Mouse (Mus musculus) left cerebral cortex, postnatal 14 days (tissue): ENCODE measurements around the gene Phactr1. TPM values are rescaled to one million over a fixed set of nuclear protein-coding genes. Genes with fewer than 3 reads are reported as not detected.

ENCODE experiments used
- DNase-seq, 2 experiments: peaks; one replicate each; pipeline ENCODE4 v3.0.0; 2021 to 2022; ENCODE audit warnings: low spot score in 2 of 2, mixed read lengths in 1 of 2
- intact Hi-C: fragments of 180-260 bp; cut with DNase I; formaldehyde crosslinking; loops from one replicate; pipeline ENCODE4 v1.15.1; 2025
- total RNA-seq, 2 experiments: library from RNA; stranded (reverse); gene quantifications; 2 replicates each; pipeline ENCODE4 v1.2.3; 2021

The Phactr1 gene
- total RNA-seq, 2 experiments from 2014 or later = 449 to 512 TPM

DNA sequence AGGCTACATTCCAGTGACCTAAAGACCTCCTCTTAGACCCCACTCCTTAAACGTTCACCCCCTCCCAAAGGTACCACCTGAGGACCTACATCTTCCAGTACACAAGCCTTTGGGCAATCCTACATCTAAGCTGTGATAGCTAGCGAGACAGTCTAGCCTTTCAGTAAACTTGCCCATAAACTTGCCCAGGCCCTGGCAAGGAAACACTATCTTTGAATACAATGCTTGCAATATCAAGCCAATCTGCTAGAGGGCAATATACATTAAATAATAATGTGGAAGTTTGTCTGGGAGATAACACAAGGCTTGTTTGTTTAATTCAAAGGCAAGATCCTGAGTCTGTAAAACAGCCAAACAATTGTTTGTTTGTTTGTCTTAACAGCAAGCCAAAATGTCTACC lies 155.0 kb downstream of the Phactr1 start:
- no peak for DNase-seq
- intact Hi-C loops = loop anchor here (5.0 kb wide), 1 partner anchor 257 kb away; no protein-coding TSS in a partner anchor

DNA sequence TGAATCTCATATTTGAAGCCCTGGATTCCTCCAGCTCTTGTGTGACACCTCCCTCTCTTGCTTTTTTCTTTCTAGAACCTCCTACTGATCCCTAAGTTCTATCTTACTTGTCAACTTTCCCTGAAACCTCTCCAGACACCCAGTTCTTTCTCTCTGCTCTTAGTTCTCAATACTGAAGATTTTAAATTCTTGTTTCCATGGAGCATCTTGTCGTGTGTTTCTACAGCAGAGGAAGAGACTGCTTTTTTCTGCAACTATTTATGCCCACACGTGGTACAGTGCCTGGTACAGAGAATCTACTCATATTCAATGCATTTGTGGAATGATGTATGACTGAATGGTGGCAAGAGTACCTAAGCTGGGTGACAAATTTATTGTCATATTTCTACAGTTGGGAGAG lies 158.9 kb downstream of the Phactr1 start:
- DNase-seq = no peak
- intact Hi-C loops = loop anchor here (5.0 kb wide), 1 partner anchor 253 kb away; no protein-coding TSS in a partner anchor

DNA sequence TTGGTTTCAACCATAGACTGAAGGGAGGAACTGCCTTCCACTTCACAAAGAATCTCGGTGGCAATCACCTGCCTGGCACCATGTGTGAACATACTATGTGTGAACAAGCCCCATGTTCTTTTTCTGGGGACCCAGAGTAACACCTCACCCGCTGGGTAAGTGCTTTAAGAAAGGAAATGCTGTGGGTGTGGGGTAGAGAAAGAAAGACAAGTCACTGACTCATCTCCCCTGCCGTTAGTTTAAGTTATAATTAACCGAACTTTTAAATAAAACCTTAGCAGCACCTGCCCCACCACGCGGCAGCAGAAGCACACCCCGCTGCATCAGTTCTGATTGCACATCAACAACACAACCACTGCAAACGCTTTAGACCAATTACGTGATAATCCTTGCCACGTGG lies 171.7 kb downstream of the Phactr1 start:
- intact Hi-C loops = no loop called here
- peak in 1 of 2 experiments; percentile 37 for DNase-seq

DNA sequence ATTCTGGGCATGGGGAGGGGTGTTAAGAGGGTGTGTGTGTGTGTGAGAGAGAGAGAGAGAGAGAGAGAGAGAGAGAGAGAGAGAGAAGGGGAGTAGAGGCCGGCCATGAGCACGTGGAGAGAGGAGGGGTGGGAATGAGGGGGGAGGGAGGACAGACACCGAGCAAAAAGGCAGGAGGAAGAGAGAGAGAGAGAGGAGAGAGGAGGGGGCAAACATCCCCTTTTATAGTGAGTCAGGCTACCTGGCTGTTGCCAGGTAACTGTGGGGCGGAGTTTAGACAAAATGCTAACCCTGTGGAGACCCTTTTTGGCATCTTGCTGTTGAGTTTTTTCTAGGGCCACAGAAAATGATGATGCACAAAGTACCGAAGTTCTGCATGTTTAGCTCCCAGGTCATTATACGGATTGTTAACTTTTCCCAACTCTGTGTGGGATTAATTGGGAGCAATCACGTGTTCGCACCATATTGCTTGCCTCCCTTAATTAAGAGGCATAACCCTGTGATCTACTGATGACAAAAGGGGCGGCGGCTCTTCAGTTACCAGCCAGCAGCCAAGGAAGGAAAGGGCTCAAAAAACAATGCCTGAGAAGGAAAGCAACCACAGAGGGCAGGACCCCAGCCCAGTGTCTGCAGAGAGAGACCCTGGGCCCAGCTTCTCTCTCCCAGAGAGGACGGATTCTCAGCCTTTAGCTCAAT lies 173.6 kb downstream of the Phactr1 start:
- intact Hi-C loops = no loop called here
- DNase-seq = no peak

GRCm38 (mm10) chr13:42866162-42866941 lies 185.9 kb downstream of the Phactr1 start:
- intact Hi-C loops = no loop called here
- DNase-seq = peak; percentile 47 to 53

GRCm38 (mm10) chr13:42867026-42867425 lies 186.6 kb downstream of the Phactr1 start:
- no peak for DNase-seq
- intact Hi-C loops = no loop called here

DNA sequence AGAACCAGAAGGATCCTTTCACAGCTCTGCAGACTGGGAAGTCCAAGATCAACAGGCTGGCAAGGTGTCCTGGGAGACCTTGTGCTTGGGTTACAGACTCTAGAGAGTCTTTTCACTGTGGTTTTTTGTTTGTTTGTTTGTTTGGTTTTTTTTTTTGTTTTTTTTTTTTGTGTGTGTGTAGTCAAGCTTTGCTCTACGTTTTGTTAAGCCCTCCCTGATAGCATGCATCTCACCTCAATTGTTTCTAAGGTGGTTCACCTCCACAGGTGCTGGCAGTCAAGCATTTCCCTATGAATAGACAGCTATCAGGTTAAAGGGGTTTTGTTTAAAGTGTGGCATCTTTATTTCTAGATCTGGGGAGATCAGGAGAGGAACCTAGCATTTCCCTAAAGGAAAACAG lies 191.7 kb downstream of the Phactr1 start:
- intact Hi-C loops = no loop called here
- no peak for DNase-seq

DNA sequence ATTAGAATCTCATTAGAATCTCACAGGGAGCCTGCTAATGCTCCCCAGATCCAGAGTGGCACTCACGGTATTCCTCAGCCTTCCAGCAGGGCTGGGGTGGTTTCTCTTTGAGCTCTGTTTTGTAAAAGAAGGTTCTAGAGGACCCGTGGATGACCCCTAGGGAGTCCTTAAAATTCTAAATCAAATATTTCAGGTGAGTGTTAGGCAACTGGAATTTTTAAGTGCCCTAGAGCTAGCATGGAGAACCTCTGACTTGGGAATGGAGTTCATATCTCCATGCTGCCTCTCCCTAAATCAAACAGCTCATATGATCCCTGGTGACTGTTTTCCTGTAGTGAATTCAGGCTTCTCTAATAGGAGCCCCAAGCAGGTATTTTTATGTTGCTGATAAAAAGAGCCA lies 197.9 kb downstream of the Phactr1 start:
- intact Hi-C loops = no loop called here
- DNase-seq = no peak

GRCm38 (mm10) chr13:42884033-42884724 lies 203.8 kb downstream of the Phactr1 start:
- intact Hi-C loops = no loop called here
- no peak for DNase-seq

DNA sequence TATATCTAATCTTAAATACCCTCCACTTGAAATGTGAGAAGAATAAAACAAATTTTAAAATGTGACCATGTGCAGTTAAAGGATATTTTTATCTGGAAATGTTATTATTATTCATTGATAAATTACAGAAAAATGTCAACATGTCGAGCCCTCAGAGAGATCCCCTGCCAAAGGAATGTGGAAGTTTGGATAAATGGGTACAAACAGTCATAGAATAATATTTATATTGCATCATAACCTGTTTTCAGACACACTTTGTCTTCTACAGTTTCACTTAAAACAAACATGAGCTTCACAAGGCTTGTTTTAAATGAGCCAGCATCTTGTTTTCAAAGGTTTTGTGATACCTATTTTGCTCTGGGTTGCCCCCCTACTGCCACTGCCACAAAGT lies 204.3 kb downstream of the Phactr1 start:
- intact Hi-C loops = no loop called here

DNA sequence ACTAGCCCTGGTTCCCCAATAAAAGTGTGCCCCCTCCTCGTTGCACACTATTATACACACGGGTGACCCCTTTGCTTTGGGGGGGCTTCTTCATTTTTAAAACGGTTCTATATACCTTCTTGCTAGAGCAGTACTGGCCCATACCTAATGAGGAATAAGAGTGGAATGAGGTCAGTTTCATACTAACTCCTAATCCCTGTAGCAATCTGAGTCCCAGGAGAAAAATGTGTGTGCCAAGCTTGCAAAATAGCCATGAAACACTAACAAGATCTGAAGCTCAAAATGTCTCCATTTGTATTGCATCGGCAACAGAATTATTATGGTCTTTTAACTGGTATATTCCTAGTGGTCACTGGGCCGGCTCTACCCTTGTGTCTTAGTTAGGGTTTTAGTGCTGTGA lies 207.3 kb downstream of the Phactr1 start:
- DNase-seq = no peak
- intact Hi-C loops = no loop called here

More for the DNA sequence above, 204.3 kb downstream of the Phactr1 start:
- DNase-seq = no peak

GRCm38 (mm10) chr13:42889516-42890474 lies 209.4 kb downstream of the Phactr1 start:
- intact Hi-C loops = no loop called here
- no peak for DNase-seq

DNA sequence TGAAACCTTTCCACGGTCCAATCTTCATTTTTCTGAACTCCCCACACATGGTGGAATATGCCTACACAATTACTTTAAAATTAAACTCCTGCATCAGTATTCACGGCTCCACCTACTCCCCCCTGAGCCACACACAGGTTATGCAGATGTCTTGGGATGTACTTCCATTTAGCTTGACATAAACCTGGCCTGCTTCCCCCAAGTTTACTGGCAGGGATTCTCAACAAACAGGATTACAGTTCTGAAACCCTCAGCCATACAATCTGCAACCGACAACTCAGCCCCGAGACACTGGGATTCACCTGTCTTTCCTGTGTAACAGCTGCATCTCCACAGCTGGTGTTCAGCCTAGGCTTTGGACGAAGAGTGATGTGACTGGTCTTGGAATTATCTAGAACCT lies 210.2 kb downstream of the Phactr1 start:
- intact Hi-C loops = no loop called here

GRCm38 (mm10) chr13:42894016-42894415 lies 213.6 kb downstream of the Phactr1 start:
- no peak for DNase-seq
- intact Hi-C loops = no loop called here

More for the DNA sequence above, 210.2 kb downstream of the Phactr1 start:
- no peak for DNase-seq

GRCm38 (mm10) chr13:42894598-42894997 lies 214.2 kb downstream of the Phactr1 start:
- peak in 1 of 2 experiments; percentile 39 for DNase-seq
- intact Hi-C loops = no loop called here

DNA sequence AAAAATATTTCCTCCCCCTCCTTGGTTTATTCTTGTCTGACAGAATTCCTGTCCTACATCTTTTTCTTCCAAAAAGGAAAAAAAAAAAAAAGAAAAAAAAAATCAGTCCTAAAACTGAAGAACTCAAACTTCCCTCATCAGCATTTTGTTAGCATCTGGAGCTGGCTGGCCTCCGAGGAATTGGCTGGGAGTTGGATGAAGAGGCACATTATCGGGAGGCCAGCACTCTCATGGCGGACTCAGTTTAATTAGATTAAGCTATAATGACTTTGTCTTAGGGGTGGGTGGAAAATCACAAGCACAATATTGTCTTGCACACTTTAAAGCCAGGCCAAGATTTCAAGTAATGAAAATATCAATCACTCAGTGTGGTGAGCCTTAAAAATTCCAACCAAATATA lies 215.6 kb downstream of the Phactr1 start:
- no peak for DNase-seq
- intact Hi-C loops = no loop called here

DNA sequence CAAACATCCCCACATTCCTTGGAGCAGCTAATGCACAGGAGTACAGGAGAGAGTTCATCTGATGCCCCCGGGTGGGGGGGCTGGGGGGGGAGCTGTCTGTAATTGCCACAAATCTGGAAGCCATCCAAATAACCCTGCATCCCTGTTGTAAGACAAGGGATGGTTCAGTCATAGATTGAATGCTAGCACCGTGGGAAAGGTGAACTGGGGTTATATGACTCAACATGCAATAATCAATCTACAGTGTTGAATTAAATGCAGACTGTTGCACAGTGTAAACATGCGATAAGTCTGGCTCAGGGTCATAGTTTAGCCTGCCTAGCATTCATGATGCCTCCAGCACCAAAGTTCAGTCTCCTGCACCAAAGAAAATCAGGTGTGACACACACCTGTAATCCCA lies 219.2 kb downstream of the Phactr1 start:
- intact Hi-C loops = no loop called here

GRCm38 (mm10) chr13:42901837-42902236 lies 221.4 kb downstream of the Phactr1 start:
- no peak for DNase-seq
- intact Hi-C loops = no loop called here

More for the DNA sequence above, 219.2 kb downstream of the Phactr1 start:
- no peak for DNase-seq

- no peak for DNase-seq
- intact Hi-C loops = no loop called here
These were observed 222.4 kb downstream of the Phactr1 start for GRCm38 (mm10) chr13:42902859-42903258.
